Mouse (Mus musculus) small intestine, adult 10 weeks (tissue): ENCODE measurements around the gene Gm20716. TPM values are rescaled to one million over a fixed set of nuclear protein-coding genes. Genes with fewer than 3 reads are reported as not detected.

Experiments
- polyA plus RNA-seq: library from polyadenylated mRNA; stranded (reverse); fragments of 350-450 nt; fragmentation: Illumina TruSeq; extraction: RNeasy Lipid Tissue Mini Kit (QIAGEN cat#74804); gene quantifications from one replicate; pipeline ENCODE4 v1.2.3, GENCODE M21; 2014; ENCODE audit warnings: low replicate concordance

Gm20716 gene
- 73.7 TPM for polyA plus RNA-seq

DNA sequence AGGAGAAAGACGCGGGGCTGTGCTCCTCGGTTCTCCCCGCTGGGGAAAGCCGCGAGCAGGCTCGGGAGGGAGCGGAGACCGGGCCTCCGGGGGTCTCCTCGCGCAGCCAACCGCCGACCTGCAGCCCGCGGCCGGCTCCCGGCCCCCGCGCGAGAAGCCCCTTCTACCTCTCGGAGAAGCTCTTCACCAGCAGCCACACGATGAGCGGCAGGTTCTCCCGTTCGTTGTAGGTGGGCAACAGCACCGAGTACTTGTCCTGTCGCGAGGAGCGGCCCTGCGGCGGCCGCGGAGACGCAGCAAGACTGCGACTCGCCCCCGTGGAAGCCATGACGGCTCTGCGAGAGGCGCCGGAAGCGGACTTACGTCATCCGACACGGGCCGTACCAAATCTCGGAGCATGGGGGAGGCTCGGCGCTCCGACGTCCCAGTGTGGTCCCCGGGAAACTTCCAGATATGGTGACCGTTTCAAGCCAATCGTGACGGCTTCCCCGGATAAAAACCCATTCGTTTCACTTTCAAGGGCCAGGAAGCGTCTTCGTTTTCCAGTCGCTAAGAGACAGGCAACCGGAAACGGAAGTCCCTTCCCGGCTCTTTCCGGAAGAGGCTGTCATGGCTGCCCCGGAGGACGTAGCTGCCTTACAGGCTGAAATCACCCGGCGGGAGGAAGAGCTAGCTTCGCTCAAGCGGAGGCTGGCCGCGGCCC, at the start of gene Gm20716, which contains the start of the genes Dpm1 and Mocs3:
Gm20716 (minus strand) TSS at position 339 of the 703 bp plus-strand sequence.
Dpm1 (minus strand) TSS at position 566 of the 703 bp plus-strand sequence.
Mocs3 (plus strand) TSS at position 597 of the 703 bp plus-strand sequence.

DNA sequence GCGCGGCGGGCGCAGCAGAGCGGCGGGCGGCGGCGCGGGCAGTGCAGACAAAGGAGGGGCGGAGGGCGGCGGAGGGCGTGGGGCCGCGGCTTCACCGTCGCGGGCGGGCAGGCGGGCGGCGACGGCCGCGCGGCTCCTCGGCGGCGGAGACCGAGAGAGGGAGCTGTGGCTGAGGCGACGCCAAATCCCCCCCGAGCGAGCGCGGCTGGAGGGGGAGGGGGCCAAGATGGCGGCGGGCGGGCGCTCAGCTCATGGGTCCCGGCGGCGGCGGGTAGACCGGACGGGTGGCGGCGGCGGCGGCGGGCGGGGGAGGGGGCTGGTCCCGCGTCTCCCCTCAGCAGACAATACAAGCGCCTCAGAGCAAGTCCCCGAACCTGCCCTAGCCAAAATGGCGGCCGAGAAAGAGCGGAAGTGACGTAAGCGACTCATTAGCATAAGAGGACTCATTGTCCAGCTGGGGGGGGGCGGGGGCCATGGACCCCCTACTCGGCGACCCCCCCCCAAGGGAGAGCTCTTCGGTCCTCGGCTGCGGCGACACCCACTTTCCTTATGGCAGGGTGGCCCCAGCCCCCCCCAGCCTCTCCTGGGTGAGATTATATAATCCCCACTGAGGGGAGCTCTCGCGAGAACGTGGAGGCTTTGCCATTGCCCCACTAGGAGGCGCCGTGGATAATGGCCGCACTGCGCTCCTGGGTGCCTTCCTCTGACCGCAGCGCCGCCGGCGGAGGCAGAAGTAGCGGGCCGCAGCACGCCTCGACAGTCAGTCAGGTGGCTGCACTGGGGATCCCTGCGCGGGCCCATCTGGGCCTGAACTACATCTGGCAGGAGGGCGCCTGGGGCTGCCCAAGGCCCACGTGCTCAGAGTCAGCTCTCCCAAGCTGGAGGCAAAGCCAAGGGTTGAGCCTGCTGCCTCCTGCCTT, 23.2 kb downstream of the Gm20716 start, which contains the start of gene Adnp:
Adnp (minus strand) TSS at position 388 of the 920 bp plus-strand sequence.

Other genes with a start within 250 kb of the Gm20716 start
- not detected for gene Ripor3, start 219.7 kb downstream of the Gm20716 start, polyA plus RNA-seq
- 12.8 TPM for gene Pard6b, start 149.4 kb downstream of the Gm20716 start, polyA plus RNA-seq
- 9.8 TPM for gene Adnp, start 23.3 kb downstream of the Gm20716 start, polyA plus RNA-seq
- 165 TPM for gene Dpm1, start 227 bp upstream of the Gm20716 start, polyA plus RNA-seq
- gene Mocs3, start 258 bp upstream of the Gm20716 start, polyA plus RNA-seq = 1.6 TPM
- gene Kcng1, start 51.4 kb upstream of the Gm20716 start, polyA plus RNA-seq = 0.11 TPM